Mouse (Mus musculus) large intestine, adult 2 months (tissue): Measurements from ENCODE around the gene Tmem8b. TPM values are rescaled to one million over a fixed set of nuclear protein-coding genes. Genes with fewer than 3 reads are reported as not detected.

Experiments
- DNase-seq: peaks from one replicate; pipeline ENCODE4 v3.0.0-alpha.2; 2012; ENCODE audit warnings: low read depth, low spot score
- WGBS: fragments of 180-500 bp; shearing (Covaris S2); methylation state at CpG from one replicate; pipeline ENCODE4 v1.1.7; 2018; 5-methylcytosine and 5-hydroxymethylcytosine counted together
- polyA plus RNA-seq: library from polyadenylated mRNA; depleted of rRNA; stranded (reverse); fragments of >200 nt; gene quantifications from 2 replicates; pipeline ENCODE4 v1.2.3, GENCODE M21; 2012; rRNA removed

The Tmem8b gene
- polyA plus RNA-seq, 1 experiment = 2.0 TPM

GRCm38 (mm10) chr4:43741526-43741925 is 72.8 kb downstream of the Tmem8b start:
- no peak for DNase-seq
- WGBS = 31% methylated on average over 5 of the region's 5 CpGs

Other genes starting within 250 kb of the Tmem8b start
- 0.08 and 0.14 TPM in 2 replicates for gene Fam166b, start 239.8 kb upstream of the Tmem8b start, polyA plus RNA-seq
- gene Tesk1, start 227.0 kb upstream of the Tmem8b start, polyA plus RNA-seq = 49.2 and 55.0 TPM in 2 replicates
- 14.6 and 14.9 TPM in 2 replicates for gene Cd72, start 214.3 kb upstream of the Tmem8b start, polyA plus RNA-seq
- gene Sit1, start 185.2 kb upstream of the Tmem8b start, polyA plus RNA-seq = 1.7 and 1.8 TPM in 2 replicates
- gene Ccdc107, start 176.1 kb upstream of the Tmem8b start, polyA plus RNA-seq = 187 and 232 TPM in 2 replicates
- gene Arhgef39, start 169.3 kb upstream of the Tmem8b start, polyA plus RNA-seq = 66.9 and 81.0 TPM in 2 replicates
- 50.4 and 64.5 TPM in 2 replicates for gene Car9, start 162.0 kb upstream of the Tmem8b start, polyA plus RNA-seq
- gene Tpm2, start 145.2 kb upstream of the Tmem8b start, polyA plus RNA-seq = 118 and 122 TPM in 2 replicates
- gene Creb3, start 106.6 kb upstream of the Tmem8b start, polyA plus RNA-seq = 66.0 and 86.4 TPM in 2 replicates
- gene Tln1, start 106.3 kb upstream of the Tmem8b start, polyA plus RNA-seq = 48.4 and 72.5 TPM in 2 replicates
- 25.9 and 45.4 TPM in 2 replicates for gene Rgp1, start 90.3 kb upstream of the Tmem8b start, polyA plus RNA-seq
- 6.3 and 10.3 TPM in 2 replicates for gene Gba2, start 90.1 kb upstream of the Tmem8b start, polyA plus RNA-seq
- not detected in 2 replicates for gene Msmp, start 84.5 kb upstream of the Tmem8b start, polyA plus RNA-seq
- 7.3 and 9.0 TPM in 2 replicates for gene Npr2, start 37.0 kb upstream of the Tmem8b start, polyA plus RNA-seq
- 0.38 and 0.81 TPM in 2 replicates for gene Spag8, start 15.4 kb upstream of the Tmem8b start, polyA plus RNA-seq
- 80.6 and 90.2 TPM in 2 replicates for gene Hint2, start 12.5 kb upstream of the Tmem8b start, polyA plus RNA-seq
- 0.02 and 0.07 TPM in 2 replicates for gene Fam221b, start 174 bp downstream of the Tmem8b start, polyA plus RNA-seq
- not detected in 2 replicates for gene Olfr70, start 31.8 kb downstream of the Tmem8b start, polyA plus RNA-seq
- not detected in 2 replicates for gene Olfr71, start 41.3 kb downstream of the Tmem8b start, polyA plus RNA-seq
- 1.9 and 2.3 TPM in 2 replicates for gene Hrct1, start 58.2 kb downstream of the Tmem8b start, polyA plus RNA-seq
- gene Spaar, start 61.1 kb downstream of the Tmem8b start, polyA plus RNA-seq = 0.68 and 1.5 TPM in 2 replicates
- not detected in 2 replicates for gene Olfr159, start 102.0 kb downstream of the Tmem8b start, polyA plus RNA-seq
- not detected in 2 replicates for gene Olfr156, start 154.9 kb downstream of the Tmem8b start, polyA plus RNA-seq
- gene Olfr157, start 171.2 kb downstream of the Tmem8b start, polyA plus RNA-seq = 0.10 and 0.14 TPM in 2 replicates
- gene Olfr155, start 182.6 kb downstream of the Tmem8b start, polyA plus RNA-seq = not detected in 2 replicates
- 2.5 and 4.1 TPM in 2 replicates for gene Reck, start 206.6 kb downstream of the Tmem8b start, polyA plus RNA-seq